Comparison of ENCODE assay signal across 24 mouse cellular contexts in genomic region chr11:83551668-83552067, GRCm38 (mm10). TPM values are rescaled to one million over a fixed set of nuclear protein-coding genes. Genes with fewer than 3 reads are reported as not detected.
"Had no signal": no experiment of that assay in that cellular context is flagged by ENCODE, and none has a peak within 500 bp of the region (broad histone marks: within the 10 kb centered on the region; RNA-seq: fewer than 3 reads in every experiment).

No protein-coding gene starts in this region.

- H3K27ac ChIP-seq: neural tube, embryonic 12.5 days; neural tube, embryonic 13.5 days; neural tube, embryonic 15.5 days; stomach, embryonic 15.5 days; stomach, postnatal 0 days had no signal

- H3K4me2 ChIP-seq: neural tube, embryonic 12.5 days; neural tube, embryonic 13.5 days; neural tube, embryonic 15.5 days; stomach, embryonic 15.5 days had no signal

- H3K36me3 ChIP-seq: neural tube, embryonic 12.5 days; neural tube, embryonic 13.5 days; neural tube, embryonic 15.5 days; stomach, embryonic 15.5 days had no signal

- DNase-seq: retina, postnatal 1 day; right cerebral cortex, adult 18-20 months; right cerebral cortex, postnatal 14 days; right cerebral cortex, postnatal 25 days; right cerebral cortex, postnatal 4 days; spleen, adult 18-20 months; thymus, adult 18-20 months; thymus, adult 2 months; thymus, postnatal 14 days; thymus, postnatal 25 days; thymus, postnatal 36 days; thymus, postnatal 4 days had no signal

- H3K4me3 ChIP-seq: neural tube, embryonic 12.5 days; neural tube, embryonic 13.5 days; neural tube, embryonic 15.5 days; stomach, embryonic 15.5 days had no signal

- H3K9me3 ChIP-seq: neural tube, embryonic 12.5 days; neural tube, embryonic 13.5 days; neural tube, embryonic 15.5 days; stomach, embryonic 15.5 days had no signal

- H3K4me1 ChIP-seq: neural tube, embryonic 12.5 days; neural tube, embryonic 13.5 days; stomach, embryonic 15.5 days had no signal

- H3K9ac ChIP-seq: neural tube, embryonic 12.5 days; neural tube, embryonic 13.5 days; neural tube, embryonic 15.5 days; stomach, embryonic 15.5 days had no signal

- H3K27me3 ChIP-seq: neural tube, embryonic 12.5 days; neural tube, embryonic 13.5 days; neural tube, embryonic 15.5 days; stomach, embryonic 15.5 days had no signal

RNA-seq across cellular contexts. Expression of gene Ccl5, which starts 21.4 kb away (rescaled TPM):
- polyA plus RNA-seq: neural tube, embryonic 11.5 days; neural tube, embryonic 12.5 days; neural tube, embryonic 13.5 days; neural tube, embryonic 14.5 days; neural tube, embryonic 15.5 days had no signal

RNA-seq across cellular contexts. Expression of gene Heatr9, which starts 29.7 kb away (rescaled TPM):
- total RNA-seq: neutrophil, adult 5-6 weeks had no signal
- polyA plus RNA-seq: neural tube, embryonic 11.5 days; neural tube, embryonic 12.5 days; neural tube, embryonic 13.5 days; neural tube, embryonic 14.5 days; neural tube, embryonic 15.5 days; small intestine, adult 2 months; stomach, embryonic 14.5 days; stomach, embryonic 15.5 days; stomach, embryonic 16.5 days; stomach, postnatal 0 days; thymus, postnatal 0 days had no signal
